Mouse (Mus musculus): ENCODE data around the gene Arhgef28. TPM values are rescaled to one million over a fixed set of nuclear protein-coding genes. Genes with fewer than 3 reads are reported as not detected.
A peak's percentile ranks its signal among the peaks of the same experiment; 100 is the strongest.
"Not testable (repeated sequence)": the region's sequence is repeated elsewhere in the genome, so short reads cannot be mapped to it uniquely, and the experiment has no call there.

Arhgef28 gene
- total RNA-seq, 2 experiments from 2014 or later = 35.4 to 42.3 TPM

GRCm38 (mm10) chr13:98077216-98077615 lies 129.0 kb downstream of the Arhgef28 start:
- no peak for DNase-seq (ENCODE audit: low spot score in 2 of 2)

GRCm38 (mm10) chr13:98074871-98075270 lies 131.4 kb downstream of the Arhgef28 start:
- DNase-seq (ENCODE audit: low spot score in 2 of 2) = no peak

GRCm38 (mm10) chr13:98073190-98073589 lies 133.0 kb downstream of the Arhgef28 start:
- DNase-seq (ENCODE audit: low spot score in 2 of 2) = no peak

- no peak for DNase-seq (ENCODE audit: low spot score in 2 of 2)
Measured at GRCm38 (mm10) chr13:98070458-98070857, 135.8 kb downstream of the Arhgef28 start.

- no peak for DNase-seq (ENCODE audit: low spot score in 2 of 2)
Measured at GRCm38 (mm10) chr13:98069646-98070045, 136.6 kb downstream of the Arhgef28 start.

GRCm38 (mm10) chr13:98062843-98063242 lies 143.4 kb downstream of the Arhgef28 start:
- no peak for DNase-seq (ENCODE audit: low spot score in 2 of 2)

- DNase-seq (ENCODE audit: low spot score in 2 of 2) = not testable (repeated sequence)
Measured at GRCm38 (mm10) chr13:98060121-98060520, 146.1 kb downstream of the Arhgef28 start.

- peak in 1 of 2 experiments; percentile 20 for DNase-seq (ENCODE audit: low spot score in 2 of 2)
Measured at GRCm38 (mm10) chr13:98055194-98055593, 151.0 kb downstream of the Arhgef28 start.

GRCm38 (mm10) chr13:98040628-98041150 lies 165.6 kb downstream of the Arhgef28 start:
- peak in 1 of 2 experiments; percentile 50 for DNase-seq (ENCODE audit: low spot score in 2 of 2)

GRCm38 (mm10) chr13:98038731-98039130 lies 167.5 kb downstream of the Arhgef28 start:
- no peak for DNase-seq (ENCODE audit: low spot score in 2 of 2)

GRCm38 (mm10) chr13:98037693-98038092 lies 168.5 kb downstream of the Arhgef28 start:
- no peak for DNase-seq (ENCODE audit: low spot score in 2 of 2)

GRCm38 (mm10) chr13:98031642-98031960 lies 174.6 kb downstream of the Arhgef28 start:
- DNase-seq (ENCODE audit: low spot score in 2 of 2) = no peak

- DNase-seq (ENCODE audit: low spot score in 2 of 2) = peak; percentile 86 to 91
Measured at GRCm38 (mm10) chr13:98030959-98031641, 175.1 kb downstream of the Arhgef28 start.

- no peak for DNase-seq (ENCODE audit: low spot score in 2 of 2)
Measured at GRCm38 (mm10) chr13:98030041-98030440, 176.2 kb downstream of the Arhgef28 start.

GRCm38 (mm10) chr13:98028711-98029250 lies 177.5 kb downstream of the Arhgef28 start:
- no peak for DNase-seq (ENCODE audit: low spot score in 2 of 2)

- no peak for DNase-seq (ENCODE audit: low spot score in 2 of 2)
Measured at GRCm38 (mm10) chr13:98027641-98028204, 178.5 kb downstream of the Arhgef28 start.

- no peak for DNase-seq (ENCODE audit: low spot score in 2 of 2)
Measured at GRCm38 (mm10) chr13:98027122-98027521, 179.1 kb downstream of the Arhgef28 start.

GRCm38 (mm10) chr13:98025706-98026504 lies 180.3 kb downstream of the Arhgef28 start:
- no peak for DNase-seq (ENCODE audit: low spot score in 2 of 2)

GRCm38 (mm10) chr13:98025162-98025561 lies 181.1 kb downstream of the Arhgef28 start:
- DNase-seq (ENCODE audit: low spot score in 2 of 2) = no peak

GRCm38 (mm10) chr13:98024680-98025079 lies 181.6 kb downstream of the Arhgef28 start:
- no peak for DNase-seq (ENCODE audit: low spot score in 2 of 2)

- DNase-seq (ENCODE audit: low spot score in 2 of 2) = no peak
Measured at GRCm38 (mm10) chr13:98021906-98022305, 184.3 kb downstream of the Arhgef28 start.

GRCm38 (mm10) chr13:98018837-98019236 lies 187.4 kb downstream of the Arhgef28 start:
- not testable (repeated sequence) for DNase-seq (ENCODE audit: low spot score in 2 of 2)

All from left cerebral cortex, adult 18-20 months (tissue).